Mouse (Mus musculus) embryonic fibroblast, embryonic 13.5 days (primary cell): ENCODE results near the gene E130114P18Rik.

Experiments
- CTCF ChIP-seq: IDR thresholded peaks from 2 replicates; pipeline ENCODE4 v1.5.1; 2011; ENCODE audit warnings: mild to moderate bottlenecking, control low read depth, low read length, moderate library complexity, borderline replicate concordance; ENCODE audit not compliant: insufficient read depth
- POLR2A ChIP-seq: IDR thresholded peaks from 2 replicates; pipeline ENCODE4 v1.6.1; 2011; ENCODE audit warnings: low read depth, mild to moderate bottlenecking, control low read depth, low read length, moderate library complexity

GRCm38 (mm10) chr4:97544016-97544415, 233.9 kb downstream of the E130114P18Rik start:
- no peak for TF ChIP-seq CTCF
- TF ChIP-seq POLR2A: no peak
